Mouse (Mus musculus) testis, postnatal 10 days (tissue): Measurements from ENCODE around the gene 4933428G20Rik.

ENCODE experiments used
- DNase-seq: peaks from one replicate; pipeline ENCODE4 v3.0.0; 2021; ENCODE audit warnings: low spot score

Gene 4933428G20Rik

GRCm38 (mm10) chr11:97505784-97506183 lies 5.6 kb upstream of the 4933428G20Rik start:
- DNase-seq = no peak

GRCm38 (mm10) chr11:97502846-97503245 lies 2.7 kb upstream of the 4933428G20Rik start:
- no peak for DNase-seq

DNA sequence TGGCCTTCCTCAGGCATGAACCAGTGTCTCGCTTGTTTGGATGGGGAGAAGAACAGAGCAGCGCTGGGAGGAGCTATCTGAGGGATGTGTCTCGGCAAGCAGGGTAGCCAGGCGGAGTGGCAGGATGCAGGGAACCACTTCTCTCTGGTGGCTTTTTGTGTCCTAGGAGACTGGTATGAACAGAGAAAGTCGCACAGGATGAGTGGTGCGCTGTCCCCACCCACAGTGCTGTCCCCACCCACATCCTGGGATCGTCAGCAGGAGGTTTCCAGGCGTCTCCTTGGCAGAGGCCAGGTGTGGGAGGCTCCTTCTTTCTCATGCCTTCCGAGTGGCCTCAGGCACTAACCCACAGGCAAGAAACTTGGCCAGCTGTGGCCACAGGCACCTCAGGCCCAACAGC lies 2.2 kb upstream of the 4933428G20Rik start:
- no peak for DNase-seq

GRCm38 (mm10) chr11:97500720-97501448 lies 744 bp upstream of the 4933428G20Rik start:
- DNase-seq = no peak

- no peak for DNase-seq
Observed at GRCm38 (mm10) chr11:97497543-97497942, 2.6 kb downstream of the 4933428G20Rik start.

GRCm38 (mm10) chr11:97492836-97493235 lies 7.3 kb downstream of the 4933428G20Rik start:
- no peak for DNase-seq

DNA sequence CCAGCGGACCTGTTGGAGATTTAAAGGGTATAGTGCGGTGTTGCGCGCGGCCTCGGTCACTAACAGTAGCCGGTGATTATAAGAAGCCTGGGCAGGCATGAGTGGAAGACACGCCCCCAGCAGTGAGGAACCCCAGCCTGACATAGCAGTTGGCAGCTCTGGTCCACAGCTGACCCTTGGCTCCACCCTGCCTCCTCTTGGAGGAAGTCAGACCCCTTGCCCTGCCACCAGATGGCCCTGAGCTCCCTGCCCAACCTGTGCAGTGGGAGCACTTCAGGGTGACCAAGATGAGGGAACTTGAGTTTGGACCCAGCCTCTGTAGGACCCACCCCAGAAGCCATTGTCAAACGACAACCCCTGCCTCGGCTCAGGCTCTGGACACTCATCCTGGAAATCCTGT lies 8.5 kb downstream of the 4933428G20Rik start:
- DNase-seq = no peak

DNA sequence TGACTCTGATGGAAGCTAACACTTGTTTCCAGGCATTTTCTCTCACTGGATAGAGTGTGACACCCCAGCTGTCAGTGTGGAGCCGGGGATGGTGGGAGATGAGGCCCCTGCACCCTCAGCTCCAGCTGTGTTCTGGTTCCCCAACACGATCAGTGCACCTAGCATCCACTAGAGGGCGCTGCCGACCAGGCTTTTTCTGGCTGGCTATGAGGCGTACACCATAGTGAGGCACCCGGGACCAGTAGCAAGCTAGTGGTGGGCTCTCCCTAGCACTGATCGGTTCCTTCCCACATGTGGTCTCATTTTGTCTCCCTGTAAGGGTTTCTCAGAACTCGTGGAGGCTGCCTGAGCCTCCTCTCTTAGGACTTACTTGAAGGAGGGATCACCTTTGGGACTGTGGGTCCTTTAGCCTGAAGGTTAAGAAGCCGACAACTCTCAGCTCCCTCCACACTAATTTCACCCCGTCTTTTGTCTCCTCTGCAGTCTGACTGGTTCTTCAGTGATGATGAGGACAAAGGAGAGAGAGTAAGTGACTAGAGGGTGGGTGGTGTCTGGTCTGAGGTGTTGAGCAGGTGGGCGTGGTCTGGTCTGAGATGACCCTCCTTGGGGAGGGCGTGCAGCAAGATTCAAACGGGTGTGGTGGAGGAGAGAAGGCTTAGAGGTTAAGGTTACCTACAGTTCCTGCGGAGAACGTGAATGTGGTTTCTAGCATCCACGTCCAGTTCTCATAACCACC lies 10.4 kb downstream of the 4933428G20Rik start:
- DNase-seq = peak; percentile 89

GRCm38 (mm10) chr11:97487656-97488055 lies 12.5 kb downstream of the 4933428G20Rik start:
- no peak for DNase-seq

- no peak for DNase-seq
Observed at GRCm38 (mm10) chr11:97485661-97486060, 14.5 kb downstream of the 4933428G20Rik start.

- DNase-seq = no peak
Observed at GRCm38 (mm10) chr11:97479824-97480223, 20.3 kb downstream of the 4933428G20Rik start.

DNA sequence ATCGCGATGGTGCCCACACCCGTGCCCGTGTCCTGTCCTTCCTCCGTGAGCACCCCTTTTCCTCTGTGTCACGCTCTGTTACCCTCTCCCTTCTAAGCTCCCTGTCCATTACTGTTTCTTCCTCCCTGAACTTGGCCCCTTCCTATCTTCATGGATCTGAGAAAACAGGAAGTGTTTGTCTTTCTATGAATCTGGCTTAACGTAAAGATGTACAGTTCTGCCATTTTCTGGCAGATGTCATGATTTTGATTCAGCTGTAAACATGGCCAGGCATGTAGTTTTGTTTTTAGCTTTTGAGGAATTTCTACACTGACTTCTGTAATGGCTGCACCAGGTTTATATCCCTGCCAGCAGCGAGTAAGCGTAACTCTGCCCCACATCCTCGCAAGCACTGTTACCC lies 21.1 kb downstream of the 4933428G20Rik start:
- no peak for DNase-seq

- no peak for DNase-seq
Observed at GRCm38 (mm10) chr11:97478345-97478744, 21.8 kb downstream of the 4933428G20Rik start.

DNA sequence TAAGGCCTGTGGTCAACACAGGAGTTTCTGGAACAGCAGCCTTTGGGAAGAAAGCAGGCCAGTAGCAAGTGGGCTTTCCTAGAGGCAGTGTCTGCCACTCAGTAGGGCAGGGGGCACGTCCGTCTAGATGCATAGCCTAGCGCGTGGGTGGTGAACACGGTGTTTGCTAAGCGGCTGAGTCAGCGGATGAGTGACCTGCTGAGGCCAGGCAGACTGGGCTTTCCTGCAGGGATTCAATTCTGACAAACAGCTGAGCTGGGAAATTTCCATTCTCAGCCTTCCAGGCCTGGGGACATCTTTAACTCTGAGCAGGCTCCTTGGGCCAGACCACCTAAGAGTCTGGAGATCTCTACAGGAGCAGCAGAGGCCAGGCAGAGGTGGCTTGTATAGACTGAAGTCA lies 22.7 kb downstream of the 4933428G20Rik start:
- DNase-seq = no peak

GRCm38 (mm10) chr11:97476334-97477095 lies 23.6 kb downstream of the 4933428G20Rik start:
- peak; percentile 80 for DNase-seq

- no peak for DNase-seq
Observed at GRCm38 (mm10) chr11:97471276-97471675, 28.9 kb downstream of the 4933428G20Rik start.

- no peak for DNase-seq
Observed at GRCm38 (mm10) chr11:97469828-97470227, 30.3 kb downstream of the 4933428G20Rik start.

DNA sequence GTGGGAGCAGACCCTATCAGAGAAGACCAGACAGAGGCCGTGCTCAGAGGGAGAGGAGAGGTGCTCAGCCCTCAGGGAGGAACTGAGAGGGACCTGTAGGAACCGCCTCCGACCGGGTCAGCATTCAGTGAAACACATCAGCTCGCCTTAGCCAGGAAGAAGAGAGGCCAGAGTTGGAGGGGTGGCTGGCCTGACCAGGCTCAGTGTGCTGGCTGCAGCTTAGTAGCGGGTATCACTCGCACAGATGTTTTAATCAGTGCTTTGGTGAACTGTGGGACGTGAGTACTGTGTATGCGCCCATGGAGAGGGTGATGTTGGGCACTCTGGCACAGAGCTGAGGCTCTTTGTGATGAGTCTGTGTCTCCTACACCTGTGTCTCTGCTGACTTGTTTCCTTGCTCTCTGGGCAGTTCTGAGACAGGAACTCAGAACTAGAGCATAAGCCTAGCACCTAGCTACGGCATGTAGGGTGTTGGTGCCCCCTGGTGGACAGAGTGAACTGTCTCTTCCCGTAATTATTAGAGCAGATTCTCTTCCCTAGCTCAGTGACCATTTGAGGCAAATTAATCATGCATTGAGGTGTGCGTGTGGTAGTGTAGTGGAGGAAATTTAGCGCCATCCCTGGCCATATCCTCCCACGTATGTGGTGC lies 31.4 kb downstream of the 4933428G20Rik start:
- peak; percentile 94 for DNase-seq

DNA sequence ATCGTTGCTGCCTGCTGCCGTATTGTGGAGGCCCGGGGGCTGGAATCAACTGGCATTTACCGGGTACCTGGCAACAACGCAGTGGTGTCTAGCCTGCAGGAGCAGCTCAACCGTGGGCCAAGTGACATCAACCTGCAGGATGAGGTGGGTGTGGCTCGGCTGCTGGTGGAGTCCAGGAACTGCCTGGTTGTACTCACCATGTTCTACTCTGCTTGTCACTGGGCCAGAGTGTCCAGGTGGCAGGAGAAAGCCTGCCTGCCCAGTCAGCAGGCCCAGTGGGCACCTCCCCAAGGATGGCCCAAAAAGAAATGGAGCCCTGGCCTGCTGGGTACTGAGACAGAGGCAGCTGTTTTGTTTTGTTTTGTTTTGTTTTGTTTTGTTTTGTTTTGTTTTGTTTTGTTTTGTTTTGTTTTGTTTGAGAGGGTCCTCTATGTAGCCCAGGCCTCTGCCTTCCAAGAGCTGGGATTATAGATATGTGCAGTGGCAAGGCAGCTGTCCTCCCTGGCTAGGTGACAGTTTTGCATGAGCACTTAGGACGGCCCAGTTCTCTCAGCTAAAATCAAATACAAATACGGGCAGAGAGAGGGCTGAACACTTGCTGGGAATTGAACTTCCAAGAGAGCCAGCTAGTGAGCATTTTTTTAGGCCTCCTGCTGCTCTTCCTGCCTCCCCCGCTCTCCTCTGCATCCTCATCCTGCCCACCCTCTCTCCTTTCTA lies 33.5 kb downstream of the 4933428G20Rik start:
- no peak for DNase-seq

GRCm38 (mm10) chr11:97465957-97466356 lies 34.2 kb downstream of the 4933428G20Rik start:
- no peak for DNase-seq

DNA sequence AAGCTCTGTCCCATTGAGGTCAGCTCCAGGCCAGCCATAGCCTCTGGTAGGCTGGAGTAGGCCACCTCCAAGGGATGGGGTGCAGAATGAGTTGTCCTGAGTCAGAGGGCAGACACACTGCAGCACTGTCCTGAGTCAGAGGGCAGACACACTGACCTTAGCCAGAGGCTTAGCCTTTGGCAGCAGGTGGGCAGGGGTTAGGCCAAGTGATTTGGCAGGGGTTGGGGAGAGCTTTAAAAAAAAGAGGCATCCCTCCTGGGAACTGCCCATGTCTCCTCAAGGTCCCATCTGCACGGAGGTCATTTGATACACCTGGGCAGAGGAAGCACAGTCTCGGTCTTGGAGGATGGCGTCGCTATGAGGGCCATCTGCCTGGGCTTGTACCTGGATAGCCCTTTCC lies 36.1 kb downstream of the 4933428G20Rik start:
- no peak for DNase-seq

DNA sequence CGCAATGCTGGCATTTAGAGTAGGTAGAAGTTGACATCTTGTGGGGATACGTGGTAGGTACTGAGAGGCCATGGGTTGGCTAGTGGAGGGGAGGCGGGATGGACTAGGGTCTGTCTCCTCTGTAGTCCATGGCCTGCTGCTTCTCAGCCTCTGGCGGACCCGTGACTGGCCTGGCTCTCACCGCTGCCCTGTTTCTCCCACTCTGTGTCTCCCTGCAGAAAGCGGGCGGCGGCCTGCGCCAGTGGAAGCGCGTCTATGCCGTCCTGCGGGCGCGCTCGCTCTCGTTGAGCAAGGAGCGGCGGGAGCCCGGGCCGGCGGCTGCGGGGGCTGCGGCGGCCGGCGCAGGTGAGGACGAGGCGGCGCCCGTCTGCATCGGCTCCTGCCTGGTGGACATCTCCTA lies 37.0 kb downstream of the 4933428G20Rik start:
- DNase-seq = no peak
